Mouse (Mus musculus): ENCODE data around the gene Cat. TPM values are rescaled to one million over a fixed set of nuclear protein-coding genes. Genes with fewer than 3 reads are reported as not detected.

Cat gene
- total and polyA plus RNA-seq, 2 experiments from 2014 or later = 76.8 to 143 TPM

DNA sequence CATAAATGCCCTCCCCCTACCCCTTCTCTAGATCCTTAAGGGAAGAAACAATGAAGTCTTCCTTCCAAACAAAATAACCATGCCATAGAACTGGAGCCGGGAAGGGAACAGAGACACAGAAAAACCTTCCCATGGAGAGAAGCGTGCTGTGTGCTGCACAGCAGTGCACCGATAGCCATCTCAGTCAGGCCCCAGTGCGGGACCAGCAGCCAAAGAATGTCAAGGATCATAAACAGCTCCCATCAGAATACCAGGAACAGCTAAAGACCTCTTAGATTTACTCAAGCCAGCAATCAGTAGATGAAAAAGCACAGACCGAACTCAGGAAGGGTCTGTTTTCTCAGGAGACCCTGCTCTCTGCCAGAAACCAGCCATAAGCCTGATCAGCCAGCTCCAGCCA is 48.4 kb downstream of the Cat start:
- no peak for TF ChIP-seq CTCF (IDR thresholded peaks at IDR 0.05; ENCODE audit: low read depth)
- TF ChIP-seq EP300 (IDR thresholded peaks at IDR 0.05; ENCODE audit: low read depth) = no peak
- Histone ChIP-seq H3K27me3 (ENCODE audit: control insufficient read depth, insufficient read depth, low read length) (no peaks in the 10 kb centered on the region), H3K9ac (replicated peaks; ENCODE audit: low read depth, low read length) (no peak overlapping the region), H3K27ac (ENCODE audit: low read depth) (peak overlapping the region; percentile 40; the same call in 1 of the 2 replicates), H3K4me1 (ENCODE audit: control insufficient read depth, insufficient read depth) (0 out of 2 replicates have a peak, but pooled peaks cover 4% of the 10 kb centered on the region), H3K4me2 (ENCODE audit: low read depth, low read length) (no peak overlapping the region), H3K36me3 (replicated peaks; ENCODE audit: control insufficient read depth, insufficient read depth, low read length) (no peaks in the 10 kb centered on the region), H3K4me3 (ENCODE audit: low read depth, low read length) (no peak overlapping the region), H3K9me3 (replicated peaks; ENCODE audit: control insufficient read depth, low read length) (no peaks in the 10 kb centered on the region)
- WGBS = 57% methylated on average over 5 of the region's 5 CpGs
- peak; percentile 24 for DNase-seq (ENCODE audit: low spot score)
- ATAC-seq (ENCODE audit: insufficient read depth, low read depth) = peak; percentile 31; the same call in 1 of the 2 replicates

GRCm38 (mm10) chr2:103435110-103435509 is 49.9 kb downstream of the Cat start:
- Histone ChIP-seq H3K9ac (replicated peaks; ENCODE audit: low read depth, low read length) (no peak overlapping the region), H3K27ac (ENCODE audit: low read depth) (no peak overlapping the region), H3K4me2 (ENCODE audit: low read depth, low read length) (no peak overlapping the region), H3K9me3 (replicated peaks; ENCODE audit: control insufficient read depth, low read length) (no peaks in the 10 kb centered on the region), H3K4me1 (ENCODE audit: control insufficient read depth, insufficient read depth) (0 out of 2 replicates have a peak, but pooled peaks cover 4% of the 10 kb centered on the region), H3K36me3 (replicated peaks; ENCODE audit: control insufficient read depth, insufficient read depth, low read length) (no peaks in the 10 kb centered on the region), H3K4me3 (ENCODE audit: low read depth, low read length) (no peak overlapping the region), H3K27me3 (ENCODE audit: control insufficient read depth, insufficient read depth, low read length) (no peaks in the 10 kb centered on the region)
- 93% methylated on average over 2 of the region's 2 CpGs for WGBS
- ATAC-seq (ENCODE audit: insufficient read depth, low read depth) (no peak), DNase-seq (ENCODE audit: low spot score) (no peak)
- TF ChIP-seq CTCF (IDR thresholded peaks at IDR 0.05; ENCODE audit: low read depth) (no peak), EP300 (IDR thresholded peaks at IDR 0.05; ENCODE audit: low read depth) (no peak)

DNA sequence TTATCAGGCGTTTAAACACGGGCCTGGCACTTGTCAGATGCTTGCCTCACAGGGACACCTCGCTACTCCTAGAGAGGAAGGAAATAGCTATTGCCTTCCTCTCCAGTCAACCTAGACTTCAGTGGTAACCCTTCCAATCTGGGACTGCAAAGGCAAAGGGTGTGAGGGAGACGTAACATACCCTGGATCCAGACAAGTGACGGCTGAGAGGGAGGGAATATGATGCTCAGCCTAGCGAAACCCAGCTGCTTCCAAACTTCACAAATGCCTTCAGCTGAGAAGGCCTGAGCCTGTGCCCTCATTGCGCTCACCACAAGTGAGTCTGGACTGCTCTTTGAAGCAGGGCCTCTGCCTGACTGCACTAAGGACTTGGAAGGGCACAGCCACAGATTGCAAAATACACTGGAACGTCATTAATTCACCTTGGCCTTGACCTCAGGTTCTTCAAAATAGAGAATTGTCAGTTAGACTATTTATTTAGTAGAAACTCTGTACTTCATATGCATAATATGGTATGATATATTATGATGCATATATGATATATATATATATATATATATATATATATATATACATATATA is 52.2 kb downstream of the Cat start:
- H3K36me3 ChIP-seq (replicated peaks; ENCODE audit: control insufficient read depth, insufficient read depth, low read length) = no peaks in the 10 kb centered on the region
- no peak; the same call in 1 of the 2 replicates for ATAC-seq (ENCODE audit: insufficient read depth, low read depth)
- no peak overlapping the region for H3K9ac ChIP-seq (replicated peaks; ENCODE audit: low read depth, low read length)
- no peaks in the 10 kb centered on the region for H3K9me3 ChIP-seq (replicated peaks; ENCODE audit: control insufficient read depth, low read length)
- no peak for DNase-seq (ENCODE audit: low spot score)
- 24% methylated on average over 8 of the region's 8 CpGs for WGBS
- H3K27me3 ChIP-seq (ENCODE audit: control insufficient read depth, insufficient read depth, low read length) = no peaks in the 10 kb centered on the region
- H3K4me1 ChIP-seq (ENCODE audit: control insufficient read depth, insufficient read depth) = 0 out of 2 replicates have a peak, but pooled peaks cover 4% of the 10 kb centered on the region
- no peak overlapping the region for H3K4me3 ChIP-seq (ENCODE audit: low read depth, low read length)
- no peak for TF ChIP-seq EP300 (IDR thresholded peaks at IDR 0.05; ENCODE audit: low read depth)
- no peak for TF ChIP-seq CTCF (IDR thresholded peaks at IDR 0.05; ENCODE audit: low read depth)
- no peak overlapping the region for H3K27ac ChIP-seq (ENCODE audit: low read depth)
- no peak overlapping the region for H3K4me2 ChIP-seq (ENCODE audit: low read depth, low read length)

DNA sequence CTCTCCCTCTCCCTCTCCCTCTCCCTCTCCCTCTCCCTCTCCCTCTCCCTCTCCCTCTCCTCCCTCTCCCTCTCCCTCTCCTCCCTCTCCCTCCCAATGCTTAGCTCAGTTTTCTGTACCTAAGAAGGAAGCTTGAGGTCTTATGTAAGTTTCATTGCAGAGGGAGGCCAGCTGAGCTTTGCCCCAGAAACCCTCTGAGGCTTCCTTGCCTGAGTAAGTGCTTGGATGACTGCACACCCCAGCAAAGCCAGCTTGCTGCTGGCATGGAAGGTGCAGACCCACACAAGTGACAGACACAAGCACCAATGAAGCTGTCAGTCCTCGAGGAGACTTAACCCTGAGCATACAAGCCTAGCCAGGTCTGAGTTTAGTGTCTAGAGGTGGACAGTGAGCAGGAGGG is 54.2 kb downstream of the Cat start:
- no peaks in the 10 kb centered on the region for H3K9me3 ChIP-seq (replicated peaks; ENCODE audit: control insufficient read depth, low read length)
- no peak overlapping the region for H3K9ac ChIP-seq (replicated peaks; ENCODE audit: low read depth, low read length)
- WGBS = 24% methylated on average over 1 of the region's 1 CpGs
- no peaks in the 10 kb centered on the region for H3K27me3 ChIP-seq (ENCODE audit: control insufficient read depth, insufficient read depth, low read length)
- ATAC-seq (ENCODE audit: insufficient read depth, low read depth) (no peak), DNase-seq (ENCODE audit: low spot score) (no peak)
- no peak overlapping the region for H3K27ac ChIP-seq (ENCODE audit: low read depth)
- no peak overlapping the region for H3K4me3 ChIP-seq (ENCODE audit: low read depth, low read length)
- H3K36me3 ChIP-seq (replicated peaks; ENCODE audit: control insufficient read depth, insufficient read depth, low read length) = no peaks in the 10 kb centered on the region
- TF ChIP-seq CTCF (IDR thresholded peaks at IDR 0.05; ENCODE audit: low read depth) (no peak), EP300 (IDR thresholded peaks at IDR 0.05; ENCODE audit: low read depth) (no peak)
- no peak overlapping the region for H3K4me2 ChIP-seq (ENCODE audit: low read depth, low read length)
- H3K4me1 ChIP-seq (ENCODE audit: control insufficient read depth, insufficient read depth) = no peaks in the 10 kb centered on the region

DNA sequence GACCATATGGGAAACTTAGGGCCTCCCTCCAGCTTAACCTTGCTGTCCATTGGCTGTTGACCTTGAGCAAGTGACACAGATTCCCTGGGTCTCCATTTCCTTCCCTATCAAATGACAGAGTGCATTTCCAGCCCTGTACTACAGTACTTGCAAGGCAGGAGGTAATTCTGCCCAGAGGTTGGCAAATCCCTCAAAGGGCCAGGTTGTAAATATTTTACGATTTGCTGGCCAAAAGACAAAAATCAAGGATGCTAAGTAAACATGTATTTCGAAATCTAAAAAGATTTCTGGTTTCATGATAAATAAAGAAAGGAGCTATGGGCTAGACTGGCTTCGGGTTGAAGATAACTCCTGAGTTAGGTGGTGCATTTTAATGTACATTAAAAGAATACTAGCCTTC is 56.6 kb downstream of the Cat start:
- no peak overlapping the region for H3K4me3 ChIP-seq (ENCODE audit: low read depth, low read length)
- no peak overlapping the region for H3K4me2 ChIP-seq (ENCODE audit: low read depth, low read length)
- no peaks in the 10 kb centered on the region for H3K9me3 ChIP-seq (replicated peaks; ENCODE audit: control insufficient read depth, low read length)
- no peak overlapping the region for H3K27ac ChIP-seq (ENCODE audit: low read depth)
- no peak for DNase-seq (ENCODE audit: low spot score)
- H3K36me3 ChIP-seq (replicated peaks; ENCODE audit: control insufficient read depth, insufficient read depth, low read length) = no peaks in the 10 kb centered on the region
- H3K4me1 ChIP-seq (ENCODE audit: control insufficient read depth, insufficient read depth) = no peaks in the 10 kb centered on the region
- no peaks in the 10 kb centered on the region for H3K27me3 ChIP-seq (ENCODE audit: control insufficient read depth, insufficient read depth, low read length)
- H3K9ac ChIP-seq (replicated peaks; ENCODE audit: low read depth, low read length) = no peak overlapping the region
- 82% methylated on average over 3 of the region's 3 CpGs for WGBS
- ATAC-seq (ENCODE audit: insufficient read depth, low read depth) = no peak
- TF ChIP-seq EP300 (IDR thresholded peaks at IDR 0.05; ENCODE audit: low read depth) = no peak
- TF ChIP-seq CTCF (IDR thresholded peaks at IDR 0.05; ENCODE audit: low read depth) = no peak
